ENCODE assay signal across 9 mouse cellular contexts in the genomic region with DNA sequence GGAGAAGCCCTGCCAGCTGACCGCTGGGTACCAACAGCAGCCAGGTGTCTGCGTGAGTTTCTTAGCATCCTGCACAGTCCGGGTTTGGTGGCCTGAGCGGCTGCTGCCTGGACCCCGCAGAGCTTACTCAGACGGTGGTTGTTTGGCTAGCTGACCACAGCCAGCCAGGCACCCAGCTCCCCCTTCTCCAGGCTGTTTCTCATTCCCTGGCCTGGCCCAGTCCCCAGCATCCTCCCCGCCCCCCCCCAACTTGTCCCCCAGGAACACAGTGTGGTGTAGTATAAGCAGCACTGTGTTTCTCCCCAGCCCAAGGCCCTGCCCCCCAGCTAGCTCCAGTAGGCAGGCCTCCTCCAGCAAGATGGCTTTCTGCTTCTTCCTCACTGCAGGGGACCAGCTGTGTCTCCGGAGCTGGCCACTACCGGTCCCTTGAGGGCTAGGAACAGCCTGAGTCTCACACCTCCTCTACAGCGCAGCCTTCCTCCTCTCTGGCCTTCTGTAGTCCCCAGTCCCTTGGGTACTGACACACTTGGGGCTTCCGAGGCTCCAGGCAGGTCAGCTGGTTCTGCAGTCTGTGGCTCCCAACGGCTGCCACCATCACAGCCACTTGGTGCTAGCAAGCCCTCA. TPM values are rescaled to one million over a fixed set of nuclear protein-coding genes. Genes with fewer than 3 reads are reported as not detected.
DNase-seq lines count a peak whose midpoint lies in the region; ATAC-seq and TF ChIP-seq lines count a peak whose summit lies in the region.
"Had no signal": no experiment of that assay in that cellular context is flagged by ENCODE, and none has a peak within 500 bp of the region (broad histone marks: within the 10 kb centered on the region; RNA-seq: fewer than 3 reads in every experiment).

No protein-coding gene starts in this region.

- H3K4me3 ChIP-seq in neural tube, embryonic 11.5 days (ENCODE audit: low read depth, low read length), result no peak overlapping the region
- H3K4me3 ChIP-seq in heart, embryonic 14.5 days (ENCODE audit: control insufficient read depth in 1 of 2, insufficient read depth in 1 of 2, low read depth in 1 of 2, low read length in 2 of 2), result peak overlapping the region in 1 of 2 experiments; percentile 8; a peak in 1 of 4 replicates
- H3K4me3 ChIP-seq in small intestine, adult 2 months (ENCODE audit: low read depth, low read length), result no peak overlapping the region

- H3K4me1 ChIP-seq in neural tube, embryonic 11.5 days (ENCODE audit: control insufficient read depth, insufficient read depth, low read length), result peaks cover 31% of the 10 kb centered on the region
- H3K4me1 ChIP-seq in heart, embryonic 14.5 days (ENCODE audit: control insufficient read depth in 2 of 2, insufficient read depth in 2 of 2, low read length in 2 of 2), result peaks cover 29 to 31% of the 10 kb centered on the region in 2 experiments
- peaks cover 9% of the 10 kb centered on the region for H3K4me1 ChIP-seq in small intestine, adult 2 months (ENCODE audit: control insufficient read depth, insufficient read depth, insufficient read length, low read length)

- H3K9ac ChIP-seq in neural tube, embryonic 11.5 days (ENCODE audit: low read length), result no peak overlapping the region
- H3K9ac ChIP-seq in heart, embryonic 14.5 days (ENCODE audit: low read length), result peak overlapping the region; percentile 47; the same call in 1 of the 2 replicates

- H3K9me3 ChIP-seq in neural tube, embryonic 11.5 days (ENCODE audit: control insufficient read depth, low read length), result no peaks in the 10 kb centered on the region
- no peaks in the 10 kb centered on the region for H3K9me3 ChIP-seq in heart, embryonic 14.5 days (ENCODE audit: control insufficient read depth, low read length)

- peak overlapping the region; percentile 16 for H3K4me2 ChIP-seq in neural tube, embryonic 11.5 days (ENCODE audit: low read depth)
- H3K4me2 ChIP-seq in heart, embryonic 14.5 days (ENCODE audit: low read length), result peak overlapping the region; percentile 76

- peak; percentile 55 to 69 for DNase-seq in heart, adult 9 months (ENCODE audit: low spot score in 2 of 2)
- no peak for DNase-seq in heart, postnatal 14 days
- DNase-seq in neural tube, embryonic 11.5 days (ENCODE audit: low spot score), result no peak
- DNase-seq in neural tube, embryonic 10.5 days (ENCODE audit: extremely low spot score, low spot score), result no peak
- no peak for DNase-seq in urinary bladder, adult 2 months (ENCODE audit: low spot score)
- DNase-seq in ovary, adult 18-20 months (ENCODE audit: low spot score), result no peak

- H3K27me3 ChIP-seq in neural tube, embryonic 11.5 days (ENCODE audit: control insufficient read depth, insufficient read depth, low read length), result no peaks in the 10 kb centered on the region
- H3K27me3 ChIP-seq in heart, embryonic 14.5 days (ENCODE audit: control insufficient read depth, insufficient read depth, low read length), result 0 out of 2 replicates have a peak, but pooled peaks cover 4% of the 10 kb centered on the region
- H3K27me3 ChIP-seq in small intestine, adult 2 months (ENCODE audit: control insufficient read depth, insufficient read depth, low read length), result 0 out of 2 replicates have a peak, but pooled peaks cover under 1% of the 10 kb centered on the region

- WGBS in neural tube, embryonic 11.5 days, result 47% methylated on average over 12 of the region's 12 CpGs
- 53% methylated on average over 11 of the region's 12 CpGs for WGBS in heart, embryonic 14.5 days
- WGBS in small intestine, adult 2 months, result 76% methylated on average over 12 of the region's 12 CpGs

- intact Hi-C loops in heart, postnatal 14 days (cut with DNase I), result no loop called here

- TF ChIP-seq POLR2A in small intestine, adult 2 months (IDR thresholded peaks at IDR 0.05; ENCODE audit: low read depth, low read length), result no peak

- no peak; the same call in 1 of the 2 replicates for ATAC-seq in neural tube, embryonic 11.5 days (ENCODE audit: insufficient read depth, low FRiP score, low TSS enrichment)
- no peak for ATAC-seq in heart, embryonic 14.5 days (ENCODE audit: insufficient number of reproducible peaks, insufficient read depth, low FRiP score, low read depth)

- H3K27ac ChIP-seq in neural tube, embryonic 11.5 days (ENCODE audit: low read depth, low read length), result no peak overlapping the region
- 0 out of 4 replicates have a peak overlapping the region, but pooled peaks of 1 of the 2 experiments have one; percentile 2 for H3K27ac ChIP-seq in heart, embryonic 14.5 days (replicated peaks in 1 of 2; ENCODE audit: control insufficient read depth in 1 of 2, insufficient read depth in 1 of 2, low read depth in 2 of 2, low read length in 2 of 2)
- peak overlapping the region; percentile 45; the same call in 1 of the 2 replicates for H3K27ac ChIP-seq in small intestine, adult 2 months (ENCODE audit: insufficient read depth, low read depth, low read length)

- no peaks in the 10 kb centered on the region for H3K36me3 ChIP-seq in neural tube, embryonic 11.5 days (ENCODE audit: control insufficient read depth, insufficient read depth, low read length)
- no peaks in the 10 kb centered on the region for H3K36me3 ChIP-seq in heart, embryonic 14.5 days (ENCODE audit: control insufficient read depth, insufficient read depth, low read length)
- H3K36me3 ChIP-seq in small intestine, adult 2 months (ENCODE audit: control insufficient read depth, insufficient read depth, low read length), result no peaks in the 10 kb centered on the region

- TF ChIP-seq CTCF in small intestine, adult 2 months (IDR thresholded peaks at IDR 0.05; ENCODE audit: extremely low read depth, insufficient read length, insufficient replicate concordance, low read depth, low read length), result no peak

RNA-seq across cellular contexts. Expression of a gene that starts 8.2 kb away (rescaled TPM):
- 100 to 1,000 TPM; 113 to 133 TPM for total RNA-seq in heart, postnatal 14 days (2021)
- polyA plus RNA-seq in neural tube, embryonic 11.5 days (2014; fragmentation: Nextera tagmentation; extraction: Ambion mirVana), result 23.8 and 28.7 TPM in 2 replicates
- polyA plus RNA-seq in heart, embryonic 14.5 days (2014; fragmentation: Nextera tagmentation; extraction: Ambion mirVana), result 58.8 and 68.9 TPM in 2 replicates
- 26.2 TPM in 2 replicates for polyA plus RNA-seq in small intestine, adult 2 months (2012; rRNA removed)
- 35.8 and 45.2 TPM in 2 replicates for polyA plus RNA-seq in urinary bladder, adult 2 months (2012; rRNA removed)

RNA-seq across cellular contexts. Expression of a gene that starts 41.8 kb away (rescaled TPM):
- total RNA-seq in heart, postnatal 14 days (2021), result not detected
- not detected in 2 replicates for polyA plus RNA-seq in neural tube, embryonic 11.5 days (2014; fragmentation: Nextera tagmentation; extraction: Ambion mirVana)
- polyA plus RNA-seq in heart, embryonic 14.5 days (2014; fragmentation: Nextera tagmentation; extraction: Ambion mirVana), result not detected in 2 replicates
- polyA plus RNA-seq in small intestine, adult 2 months (2012; rRNA removed), result not detected in 2 replicates
- polyA plus RNA-seq in urinary bladder, adult 2 months (2012; rRNA removed), result not detected in 2 replicates
- total RNA-seq: left cerebral cortex, postnatal 25 days had no signal

RNA-seq across cellular contexts. Expression of a gene that starts 55.0 kb away (rescaled TPM):
- under 1 TPM; 0.07 to 0.12 TPM for total RNA-seq in heart, postnatal 14 days (2021)
- polyA plus RNA-seq in neural tube, embryonic 11.5 days (2014; fragmentation: Nextera tagmentation; extraction: Ambion mirVana), result not detected in 2 replicates
- 0.07 TPM in 1 of 2 replicates, not detected in the other for polyA plus RNA-seq in heart, embryonic 14.5 days (2014; fragmentation: Nextera tagmentation; extraction: Ambion mirVana)
- polyA plus RNA-seq in small intestine, adult 2 months (2012; rRNA removed), result 0.27 and 0.35 TPM in 2 replicates
- 0.44 and 0.66 TPM in 2 replicates for polyA plus RNA-seq in urinary bladder, adult 2 months (2012; rRNA removed)

Comparison
In these comparisons a context has a peak if more than half of its experiments do, and no peak if none do; other contexts are left out.
1. DNase-seq: peak in heart, adult 9 months (2 of 2); none in heart, postnatal 14 days (0 of 2), neural tube, embryonic 11.5 days (single experiment), neural tube, embryonic 10.5 days (single experiment), urinary bladder, adult 2 months (single experiment) and ovary, adult 18-20 months (single experiment).